22 mouse cellular contexts compared by ENCODE assay signal in the genomic region with DNA sequence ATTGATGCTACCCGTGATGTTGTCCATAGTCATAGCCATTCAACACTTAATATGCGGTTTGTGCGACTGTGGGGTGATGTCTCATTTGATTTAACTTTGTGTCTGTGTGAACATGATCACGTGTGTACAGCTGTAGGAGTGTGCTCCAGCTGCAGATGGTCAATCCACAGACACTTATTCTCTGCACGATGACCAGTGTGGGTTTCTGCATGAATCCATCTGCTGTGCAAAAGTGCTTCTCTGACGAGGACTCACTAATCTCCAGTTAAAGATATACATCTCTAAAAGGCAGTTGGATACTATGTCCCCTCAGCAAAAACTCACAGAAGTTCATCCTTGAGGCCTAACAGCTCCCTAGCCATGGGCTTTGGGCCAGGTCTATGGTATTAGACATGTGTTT.
"Had no signal": no experiment of that assay in that cellular context is flagged by ENCODE, and none has a peak within 500 bp of the region (broad histone marks: within the 10 kb centered on the region; RNA-seq: fewer than 3 reads in every experiment).

No protein-coding gene starts in this region.

- H3K9me3 ChIP-seq: liver, embryonic 13.5 days; liver, embryonic 15.5 days; midbrain, embryonic 10.5 days; midbrain, embryonic 12.5 days; neural tube, embryonic 13.5 days; neural tube, embryonic 15.5 days had no signal

- H3K36me3 ChIP-seq: liver, embryonic 13.5 days; liver, embryonic 15.5 days; midbrain, embryonic 12.5 days; neural tube, embryonic 13.5 days; neural tube, embryonic 15.5 days had no signal

- H3K4me2 ChIP-seq: liver, embryonic 11.5 days; liver, embryonic 13.5 days; liver, embryonic 15.5 days; midbrain, embryonic 12.5 days; neural tube, embryonic 13.5 days; neural tube, embryonic 15.5 days had no signal

- H3K27ac ChIP-seq: liver, embryonic 13.5 days; liver, embryonic 15.5 days; midbrain, embryonic 10.5 days; midbrain, embryonic 12.5 days; neural tube, embryonic 13.5 days; neural tube, embryonic 15.5 days had no signal

- ATAC-seq: liver, postnatal 0 days; midbrain, embryonic 16.5 days had no signal

- H3K4me3 ChIP-seq: liver, embryonic 13.5 days; liver, embryonic 15.5 days; midbrain, embryonic 10.5 days; midbrain, embryonic 12.5 days; myocyte; neural tube, embryonic 13.5 days; neural tube, embryonic 15.5 days had no signal

- H3K27me3 ChIP-seq: liver, embryonic 13.5 days; liver, embryonic 15.5 days; midbrain, embryonic 12.5 days; neural tube, embryonic 13.5 days; neural tube, embryonic 15.5 days had no signal

- DNase-seq: liver; liver, embryonic 13.5 days; liver, postnatal 0 days; lung, postnatal 14 days; lung, postnatal 36 days; midbrain, embryonic 14.5 days; retina, postnatal 1 day; right cerebral cortex, adult 18-20 months; right cerebral cortex, postnatal 25 days; right cerebral cortex, postnatal 4 days; spleen, adult 18-20 months; thymus, adult 18-20 months; thymus, postnatal 14 days; thymus, postnatal 36 days had no signal

- H3K4me1 ChIP-seq: neural tube, embryonic 13.5 days; neural tube, embryonic 15.5 days had no signal

- H3K9ac ChIP-seq: liver, embryonic 13.5 days; liver, embryonic 15.5 days; liver, postnatal 0 days; midbrain, embryonic 12.5 days; neural tube, embryonic 13.5 days; neural tube, embryonic 15.5 days had no signal
